Mouse (Mus musculus) erythroid progenitor cell, adult 5-6 weeks (primary cell): ENCODE results near the gene Itga3. TPM values are rescaled to one million over a fixed set of nuclear protein-coding genes. Genes with fewer than 3 reads are reported as not detected.

Source experiments
- ATAC-seq: replicated peaks from 2 replicates; pipeline ENCODE4 v1.8.0; 2016; ENCODE audit warnings: moderate number of reproducible peaks, mild to moderate bottlenecking, moderate TSS enrichment, inconsistent platforms; ENCODE audit not compliant: poor library complexity, low FRiP score, severe bottlenecking
- total RNA-seq, 2 experiments: library from RNA; stranded (forward) in 1 of 2; stranded (reverse) in 1 of 2; fragments of 150-400 nt in 1 of 2; fragments of 186-747, 209-891 nt in 1 of 2; gene quantifications; 2 replicates each; pipeline versions ENCODE4 v1.2.3 to v1.2.4; 2015 to 2017; ENCODE audit warnings: low replicate concordance in 2 of 2

Gene Itga3
- total RNA-seq (2015; ENCODE audit: low replicate concordance): not detected in 2 replicates
- 0.13 TPM in 1 of 2 replicates, not detected in the other for total RNA-seq (2017; ENCODE audit: low replicate concordance)

GRCm38 (mm10) chr11:95076536-95077111 lies at the start of gene Itga3:
Gene Itga3, minus strand, starts transcription at chr11:95076801.
- ATAC-seq: no peak

DNA sequence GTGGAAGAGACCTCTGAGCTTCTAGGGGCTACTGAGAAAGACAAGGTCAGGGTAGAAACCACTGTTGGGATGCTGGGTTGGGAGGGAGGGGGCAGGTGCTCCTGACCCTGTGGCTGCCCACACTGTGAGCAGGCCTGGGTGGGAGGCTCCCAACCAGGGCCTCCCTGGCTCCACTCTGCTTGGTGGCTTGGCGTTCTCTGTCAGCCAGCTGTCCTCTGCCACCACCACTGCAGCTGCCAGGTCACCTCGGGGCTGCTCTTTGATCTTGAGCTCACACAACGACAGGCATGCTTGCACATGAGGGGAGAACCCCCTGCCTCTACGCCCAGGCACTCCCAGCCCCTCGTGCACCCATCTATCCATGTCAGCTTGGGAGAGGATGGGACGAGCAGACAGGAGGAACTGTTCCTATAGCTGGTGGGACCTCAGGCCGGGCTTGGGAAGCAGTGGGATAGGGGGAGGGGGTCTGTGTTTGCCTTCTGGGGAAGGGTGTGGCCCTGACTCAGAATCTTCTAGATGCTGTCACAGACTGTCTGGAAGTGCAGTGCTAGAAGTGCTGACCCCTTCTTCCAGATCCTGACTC lies 48.9 kb upstream of the Itga3 start:
- ATAC-seq: no peak

DNA sequence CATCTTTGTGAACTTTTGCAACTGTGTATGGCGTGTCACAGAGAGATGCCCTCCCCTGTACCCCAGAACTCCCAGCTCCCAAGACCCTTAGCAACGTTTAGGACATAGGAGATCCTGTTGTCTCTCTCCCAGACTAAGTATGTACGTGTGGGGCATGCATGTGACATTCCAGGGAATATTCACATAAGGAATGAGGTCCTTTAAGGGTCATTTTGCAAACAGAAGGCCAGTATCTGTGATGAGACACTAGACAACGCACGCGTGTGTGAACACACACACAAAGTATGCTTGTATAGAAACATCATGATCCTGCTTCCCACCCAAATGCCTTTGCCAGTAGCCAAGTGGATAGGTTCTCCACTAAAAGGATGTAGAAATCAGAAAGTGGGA lies 45.5 kb upstream of the Itga3 start:
- ATAC-seq: no peak

GRCm38 (mm10) chr11:95121161-95122099 lies 44.8 kb upstream of the Itga3 start:
- no peak for ATAC-seq

GRCm38 (mm10) chr11:95120633-95121020 lies 44.0 kb upstream of the Itga3 start:
- no peak for ATAC-seq

GRCm38 (mm10) chr11:95119990-95120632 lies 43.5 kb upstream of the Itga3 start, which contains the start of gene Dlx3:
Gene Dlx3, plus strand, starts transcription at chr11:95120119.
- ATAC-seq: no peak

DNA sequence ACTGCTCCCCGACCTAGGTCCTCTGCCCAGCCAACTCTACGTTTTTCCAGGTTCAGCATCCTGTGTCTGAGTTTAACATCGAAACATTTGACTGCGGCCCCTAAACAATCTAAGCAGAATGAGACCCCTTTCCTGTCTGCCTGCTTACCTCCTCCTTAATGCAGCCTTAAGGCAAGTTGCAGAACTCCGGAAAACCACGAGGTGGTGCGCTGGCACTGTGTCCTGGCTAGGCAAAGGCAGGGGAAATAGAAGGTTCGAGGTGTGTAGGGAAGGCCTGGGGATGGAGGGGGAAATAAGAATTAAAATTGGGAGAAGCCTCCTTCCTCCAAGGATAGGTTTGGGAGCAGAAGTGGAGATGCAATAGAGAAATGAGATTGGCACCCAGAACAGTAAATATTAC lies 41.9 kb upstream of the Itga3 start:
- no peak for ATAC-seq

DNA sequence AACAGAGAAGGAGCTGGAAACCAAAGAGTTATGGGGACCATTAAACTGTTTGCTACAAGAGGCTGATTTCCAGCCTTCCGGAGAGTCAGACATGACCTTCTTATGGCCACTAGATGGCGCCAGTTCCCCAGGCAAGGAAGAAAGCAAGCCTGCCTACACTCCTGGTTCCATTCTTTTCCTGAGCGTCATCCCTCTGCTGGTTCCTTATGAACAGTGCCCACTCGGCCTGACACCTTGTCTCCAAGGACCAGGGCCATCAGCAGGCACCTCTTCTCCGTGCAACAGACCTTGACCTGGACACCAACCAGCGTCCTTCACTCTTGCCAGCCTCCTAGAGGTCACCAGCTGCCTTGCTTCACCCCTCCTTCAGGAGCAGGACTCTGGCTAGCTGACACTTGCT lies 40.4 kb upstream of the Itga3 start:
- ATAC-seq: peak; percentile 70; the same call in 1 of the 2 replicates

GRCm38 (mm10) chr11:95110081-95110480 lies 33.5 kb upstream of the Itga3 start:
- no peak for ATAC-seq

- ATAC-seq: no peak
Measured at GRCm38 (mm10) chr11:95109000-95109399, 32.4 kb upstream of the Itga3 start.

DNA sequence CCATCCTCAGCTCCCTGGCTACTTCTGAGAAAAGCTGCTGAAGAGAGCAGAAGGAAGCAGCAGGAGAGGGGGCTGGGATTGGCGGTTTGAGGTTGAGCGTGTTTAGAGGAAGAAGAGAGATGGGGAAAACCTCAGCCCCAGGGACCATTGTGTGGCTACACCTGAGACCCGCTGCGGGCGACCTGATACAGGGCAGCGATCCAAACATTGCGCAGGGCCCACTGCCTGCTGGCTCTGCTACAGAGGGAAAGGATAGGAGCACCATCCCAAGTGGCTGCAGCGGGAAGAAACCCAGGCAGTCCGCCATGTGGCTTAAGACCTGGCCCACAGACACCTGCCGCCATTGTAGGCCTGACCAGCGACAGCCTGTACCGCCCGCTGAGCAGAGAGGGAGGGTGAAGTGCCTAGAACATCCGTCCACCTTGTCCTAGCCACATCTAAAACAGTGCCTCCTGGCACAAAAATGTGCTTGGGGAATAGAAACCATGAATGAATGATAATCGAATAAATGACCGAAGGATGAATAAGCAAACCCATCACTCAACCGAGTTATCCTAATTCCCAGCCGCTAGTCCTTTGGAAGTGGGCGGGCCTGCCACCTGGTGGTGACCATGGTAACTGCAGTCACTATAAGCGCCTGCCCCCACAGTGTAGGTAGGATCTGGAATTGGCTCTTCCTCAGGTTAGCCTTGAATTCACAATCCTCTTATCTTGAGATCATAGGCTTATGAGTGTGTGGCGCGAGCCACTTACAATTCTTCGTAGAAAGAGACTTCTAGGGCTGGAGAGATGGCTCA lies 30.0 kb upstream of the Itga3 start:
- peak; percentile 71 for ATAC-seq

GRCm38 (mm10) chr11:95105274-95105874 lies 28.8 kb upstream of the Itga3 start:
- no peak for ATAC-seq

- no peak for ATAC-seq
Measured at GRCm38 (mm10) chr11:95104266-95104665, 27.7 kb upstream of the Itga3 start.

GRCm38 (mm10) chr11:95102161-95102904 lies 25.7 kb upstream of the Itga3 start:
- ATAC-seq: no peak

DNA sequence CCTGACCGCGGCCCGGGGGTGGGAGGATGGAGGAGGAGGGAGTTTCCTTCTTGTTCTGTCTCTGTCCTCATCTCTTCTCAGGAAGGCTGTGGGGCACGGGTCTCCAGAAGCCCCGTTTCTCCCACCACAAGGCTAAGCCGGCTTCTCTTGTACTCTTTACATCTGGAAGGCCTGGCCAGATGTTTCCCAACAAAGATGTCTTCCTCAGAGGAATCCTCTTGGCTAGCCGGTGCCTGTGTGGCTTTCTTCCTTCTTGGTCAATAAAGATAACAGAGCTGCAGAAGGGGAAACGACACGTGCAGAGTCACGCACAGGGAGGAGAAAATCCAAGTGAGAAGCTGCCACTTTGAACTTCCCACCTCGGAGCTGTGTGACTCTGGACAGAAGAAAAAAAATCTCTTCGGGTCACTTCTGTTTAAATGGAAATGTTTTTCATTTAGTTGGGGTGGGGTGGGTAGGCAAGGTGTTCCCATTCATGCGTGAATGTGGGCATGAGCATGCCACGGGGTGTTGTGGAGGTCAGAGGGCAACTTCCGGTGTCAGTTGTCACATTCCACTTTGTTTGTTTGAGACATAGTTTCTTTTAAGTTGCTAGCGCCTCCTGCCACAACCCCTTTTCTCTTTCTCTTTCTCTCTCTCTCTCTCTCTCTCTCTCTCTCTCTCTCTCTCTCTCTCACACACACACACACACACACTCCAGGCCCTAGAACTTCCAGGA lies 24.6 kb upstream of the Itga3 start:
- ATAC-seq: no peak

- ATAC-seq: no peak
Measured at GRCm38 (mm10) chr11:95100393-95100792, 23.8 kb upstream of the Itga3 start.

DNA sequence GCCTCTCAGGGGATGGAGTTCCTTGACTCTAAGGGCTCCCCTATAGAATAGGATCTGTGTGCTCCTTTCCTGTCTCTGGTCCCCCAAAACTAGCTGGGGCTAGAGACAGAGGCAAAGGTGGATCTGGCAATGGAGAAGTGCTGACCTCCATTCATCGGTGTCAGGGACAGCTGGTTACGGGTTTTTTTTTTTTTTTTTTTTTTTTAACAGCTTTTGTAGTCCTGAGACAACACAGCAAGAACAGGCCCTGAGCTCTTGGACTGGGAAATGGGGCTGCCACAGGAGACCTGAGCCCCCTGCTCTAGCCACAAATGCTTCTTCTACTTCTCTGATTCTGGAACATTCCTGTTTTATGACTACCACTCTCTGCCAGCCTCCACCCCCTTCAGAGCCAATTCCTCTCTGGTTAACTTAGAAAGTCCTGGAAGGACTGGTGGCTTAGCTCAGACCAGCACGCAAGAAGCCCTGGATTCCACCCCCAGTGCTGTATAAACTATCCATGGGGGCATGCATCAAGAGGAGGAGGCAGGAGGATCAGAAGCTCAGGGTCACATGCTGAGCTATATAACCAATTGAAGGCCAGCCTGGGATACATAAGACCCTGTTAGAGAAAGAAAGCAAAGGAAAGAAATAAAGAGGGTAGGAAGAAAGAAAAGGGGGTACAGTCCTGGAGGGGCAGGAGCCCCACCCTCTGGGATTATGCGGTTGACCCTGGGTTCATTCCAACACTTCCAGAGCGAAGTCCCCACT lies 21.9 kb upstream of the Itga3 start:
- ATAC-seq: no peak
